Mouse (Mus musculus) thymus, postnatal 25 days (tissue): ENCODE measurements at regions not wholly inside any gene's neighbourhood (a gene's known extent, or its start where the extent isn't known, plus 50 kb on each side); places are given as distances from the start of the nearest gene placed in this dataset.

Experiments
- DNase-seq: peaks from one replicate; pipeline ENCODE4 v3.0.0; 2022

- DNase-seq = no peak
Observed at GRCm38 (mm10) chr14:46638516-46638915, 121.8 kb upstream of the Cdkn3 start.

DNA sequence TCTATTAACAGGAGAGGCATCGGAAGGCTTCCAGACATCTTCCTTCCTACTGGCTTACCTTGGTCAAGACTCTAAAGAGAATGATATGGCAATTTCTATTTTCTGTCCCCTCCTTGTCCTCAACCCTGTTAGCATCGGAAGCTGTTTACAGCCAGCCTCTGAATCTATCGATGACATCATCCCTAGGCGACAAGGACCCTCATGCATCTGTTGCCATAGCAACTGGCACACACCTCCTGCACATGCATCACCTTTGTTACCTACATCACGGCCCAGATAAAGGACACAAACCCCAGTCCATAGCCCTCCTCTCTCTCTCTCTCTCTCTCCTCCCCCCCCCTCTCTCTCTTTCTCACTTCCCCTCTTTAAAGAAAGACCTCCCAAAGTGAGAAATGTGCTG is 123.1 kb upstream of the Cdkn3 start:
- no peak for DNase-seq

DNA sequence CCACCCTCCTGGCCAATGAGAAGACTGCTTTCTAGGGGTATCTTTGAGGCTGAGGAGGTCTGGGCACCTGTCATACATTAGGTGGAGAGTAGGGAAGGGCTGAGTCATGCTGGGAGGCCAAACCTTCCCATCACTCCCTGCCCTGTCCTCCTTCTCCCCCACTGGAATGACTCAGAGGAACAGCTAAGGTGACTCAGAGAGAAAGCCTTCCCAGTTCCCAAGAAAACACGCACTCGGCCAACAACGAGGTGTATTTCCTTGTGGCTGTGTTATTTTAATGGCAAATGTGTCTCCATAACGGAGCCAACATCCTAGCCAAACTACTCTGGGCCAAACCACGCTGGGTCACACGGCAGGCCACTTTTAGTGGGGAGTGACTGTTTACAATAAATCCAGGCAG is 124.0 kb upstream of the Cdkn3 start:
- no peak for DNase-seq

GRCm38 (mm10) chr14:46635322-46635721 is 125.0 kb upstream of the Cdkn3 start:
- DNase-seq = no peak

GRCm38 (mm10) chr14:46634656-46635244 is 125.6 kb upstream of the Cdkn3 start:
- no peak for DNase-seq

DNA sequence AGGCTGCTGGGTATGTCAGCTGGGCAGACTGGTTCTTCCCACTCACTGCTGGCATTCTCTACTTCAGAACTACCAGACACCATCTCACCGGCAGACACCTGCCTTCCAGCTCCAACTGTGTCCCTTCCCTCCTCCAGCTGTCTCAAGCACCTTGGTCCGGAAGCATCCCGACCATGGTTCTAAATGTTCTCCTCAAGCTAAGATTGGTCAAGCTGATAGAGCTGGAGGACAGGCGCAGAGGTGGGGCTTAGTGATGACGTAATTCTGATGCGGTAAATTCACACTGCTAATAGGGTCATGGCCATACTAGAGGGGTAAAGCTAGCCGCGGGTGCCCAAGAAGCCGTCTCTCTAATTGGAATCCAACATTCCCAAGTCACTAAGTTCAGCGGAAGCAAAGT is 126.1 kb upstream of the Cdkn3 start:
- DNase-seq = no peak

DNA sequence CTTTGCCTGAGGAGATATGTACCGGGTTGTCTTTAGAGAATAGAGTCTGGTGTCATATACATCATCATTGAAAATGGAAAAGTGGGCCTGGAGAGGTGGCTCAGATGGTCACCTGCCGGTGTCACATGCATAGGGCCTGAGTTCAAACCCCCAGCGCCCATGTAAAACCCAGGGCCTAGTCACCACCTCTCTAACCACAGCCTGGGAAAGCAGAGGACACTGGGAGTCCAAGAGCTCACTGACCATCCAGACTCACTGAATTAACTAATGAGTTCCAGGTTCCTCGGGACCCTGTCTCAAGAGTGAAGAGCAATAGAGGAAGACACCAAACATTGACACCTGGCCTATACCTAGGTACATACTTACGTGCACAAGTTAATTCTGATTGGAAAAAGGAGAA is 132.7 kb upstream of the Cdkn3 start:
- no peak for DNase-seq

GRCm38 (mm10) chr14:46625760-46626159 is 134.6 kb upstream of the Cdkn3 start:
- no peak for DNase-seq

DNA sequence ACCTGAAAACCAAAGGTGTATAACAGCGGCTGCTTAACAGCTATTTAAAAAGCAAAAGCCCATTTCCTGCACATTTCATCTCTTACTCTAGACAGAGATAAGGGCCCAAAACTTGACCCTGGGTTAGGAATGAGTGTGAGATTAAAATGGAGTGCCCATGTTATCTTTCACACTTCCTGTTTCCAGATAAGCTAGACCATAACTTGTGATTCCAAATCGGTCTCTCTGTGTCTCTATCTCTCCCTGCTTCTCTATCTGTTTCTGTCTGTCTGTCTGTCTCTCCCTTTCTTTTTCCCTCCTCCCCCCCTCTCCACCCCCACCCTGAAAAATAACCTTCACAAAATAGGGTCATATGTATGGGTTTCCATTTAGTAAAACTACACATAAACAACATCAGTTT is 136.7 kb upstream of the Cdkn3 start:
- DNase-seq = no peak

GRCm38 (mm10) chr14:46616030-46616429 is 144.3 kb upstream of the Cdkn3 start:
- no peak for DNase-seq

DNA sequence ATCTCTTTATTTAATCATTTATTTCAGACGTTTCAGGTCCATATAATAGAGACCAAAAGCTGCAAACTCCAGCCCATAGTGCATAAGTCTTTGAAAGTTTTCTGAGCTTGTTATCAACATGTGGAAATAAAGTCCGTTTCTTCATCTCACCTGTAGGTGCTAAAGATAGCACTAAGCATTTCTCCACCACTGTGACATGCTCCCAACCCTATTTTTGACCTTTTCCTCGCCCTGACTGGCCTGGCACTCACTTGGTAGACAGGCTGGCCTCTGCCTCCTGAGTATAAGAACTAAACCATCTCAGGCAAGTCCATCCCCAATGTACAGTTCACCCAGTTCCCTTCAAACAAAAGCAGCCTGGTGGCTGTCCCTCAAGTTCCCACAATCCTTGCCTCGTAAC is 145.4 kb upstream of the Cdkn3 start:
- no peak for DNase-seq

DNA sequence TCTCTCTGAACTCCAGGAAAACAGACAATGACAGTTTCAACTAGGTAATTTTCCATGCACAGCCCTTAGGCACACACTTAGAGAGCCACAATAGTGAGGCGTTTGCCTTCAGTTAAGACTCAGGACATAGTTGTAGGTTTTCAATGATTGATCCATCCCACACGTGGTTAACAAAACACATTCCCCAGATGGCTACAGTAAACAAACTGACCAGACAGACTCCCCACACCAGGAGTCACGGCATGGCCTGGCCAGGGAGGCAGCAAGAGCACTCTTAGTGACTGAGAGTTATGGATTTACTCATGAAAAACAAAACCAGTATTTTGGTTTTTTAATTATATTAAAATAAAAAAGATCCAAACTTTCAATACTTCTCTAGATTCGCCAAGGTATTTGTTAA is 146.6 kb upstream of the Cdkn3 start:
- DNase-seq = no peak

- no peak for DNase-seq
Observed at GRCm38 (mm10) chr14:46613211-46613610, 147.1 kb upstream of the Cdkn3 start.

DNA sequence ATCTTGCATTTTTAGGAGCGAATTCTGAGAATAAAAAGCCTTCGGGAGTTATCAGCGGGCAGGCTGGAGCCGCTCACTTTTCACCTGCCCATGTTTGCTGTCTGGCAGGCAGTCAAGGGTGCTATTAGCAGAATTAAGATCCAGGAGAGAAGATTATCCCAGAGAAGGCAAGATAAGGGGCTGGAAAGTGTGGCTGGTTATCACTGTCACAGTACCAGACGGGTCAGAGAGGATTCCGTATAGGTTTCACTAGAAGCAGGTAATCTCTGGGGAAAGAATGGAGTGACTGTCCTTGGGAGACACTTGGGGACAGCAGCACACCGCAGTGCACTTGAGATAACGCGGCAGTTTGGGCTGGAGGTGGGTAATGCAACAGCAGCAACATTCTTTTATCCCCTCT is 147.8 kb upstream of the Cdkn3 start:
- no peak for DNase-seq

- DNase-seq = no peak
Observed at GRCm38 (mm10) chr14:46610926-46611325, 149.4 kb upstream of the Cdkn3 start.

- DNase-seq = no peak
Observed at GRCm38 (mm10) chr14:46610226-46610855, 150.0 kb upstream of the Cdkn3 start.

GRCm38 (mm10) chr14:46606694-46607093 is 153.6 kb upstream of the Cdkn3 start:
- no peak for DNase-seq

DNA sequence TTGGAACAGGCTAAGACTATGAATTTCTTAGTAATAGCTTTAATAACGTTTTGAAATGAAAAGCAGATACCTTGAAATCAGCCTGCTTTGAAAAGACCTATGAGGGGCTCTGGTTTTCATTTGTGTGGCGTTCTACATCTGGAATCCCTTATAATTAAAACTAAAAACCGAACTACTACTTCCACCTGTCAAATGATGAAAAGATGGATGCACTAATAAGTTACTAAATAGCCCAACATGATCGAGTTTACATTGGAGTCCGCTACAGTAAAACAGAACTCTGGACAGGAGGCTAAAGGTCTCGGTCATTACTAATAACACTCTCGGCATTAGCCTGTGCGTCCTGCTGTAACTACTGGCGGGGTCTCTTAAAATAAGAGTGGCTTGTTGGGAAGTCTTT is 154.3 kb upstream of the Cdkn3 start:
- DNase-seq = no peak

- no peak for DNase-seq
Observed at GRCm38 (mm10) chr14:46604886-46605531, 155.3 kb upstream of the Cdkn3 start.

DNA sequence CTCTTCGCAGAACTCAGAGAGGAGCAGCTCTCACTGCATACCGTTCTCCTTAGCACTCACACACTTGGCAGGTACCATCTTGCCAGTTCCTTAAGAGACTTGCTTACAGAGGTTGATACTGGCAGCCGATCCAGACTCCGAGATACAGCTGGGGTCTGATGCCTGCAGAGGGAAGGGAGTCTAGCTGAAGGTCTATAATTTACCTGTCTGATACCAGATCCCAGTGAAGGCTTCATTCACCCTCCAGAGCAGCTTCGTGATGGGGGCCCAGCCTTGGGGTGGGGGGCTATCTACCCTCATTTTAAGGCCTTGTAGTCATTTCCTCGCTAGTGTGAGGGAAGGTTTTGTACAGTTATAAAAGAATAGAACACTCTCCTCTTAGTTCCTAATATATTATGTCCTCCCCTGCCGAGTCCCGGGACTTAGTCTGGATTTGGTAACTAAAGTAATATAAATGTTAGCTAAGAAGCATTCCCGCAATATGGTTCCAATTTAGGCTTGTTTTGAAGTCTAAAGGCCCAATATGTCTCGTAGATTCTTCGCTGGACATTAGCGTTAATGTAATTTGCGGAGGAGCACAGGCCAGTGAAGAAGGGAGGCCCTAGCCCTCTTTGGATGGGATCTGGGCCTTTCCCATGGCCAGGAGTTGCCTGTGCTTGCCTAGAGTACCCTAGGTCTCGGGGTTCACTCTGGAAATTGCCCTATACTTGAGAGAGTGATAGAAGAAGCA is 156.0 kb upstream of the Cdkn3 start:
- DNase-seq = no peak

- no peak for DNase-seq
Observed at GRCm38 (mm10) chr14:46596696-46597359, 163.5 kb upstream of the Cdkn3 start.

DNA sequence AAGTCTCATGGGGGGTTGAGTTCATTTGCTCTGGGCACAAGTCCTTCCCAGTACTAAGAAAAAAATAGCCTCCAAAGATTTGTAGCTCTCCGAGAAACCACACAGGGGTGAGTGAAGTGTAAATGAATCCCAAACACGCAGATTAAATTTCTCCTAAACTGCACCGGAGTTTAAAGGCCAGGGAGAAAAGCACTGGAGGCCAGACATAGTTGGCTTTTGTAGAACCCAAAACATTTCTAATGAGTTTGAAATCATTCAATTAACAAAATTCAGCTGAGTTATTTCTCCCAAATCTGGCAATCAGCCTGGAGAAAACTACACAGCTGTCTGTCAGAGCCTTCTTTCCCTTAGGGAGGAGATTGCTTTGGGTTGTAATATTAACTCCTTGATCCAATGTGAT is 166.2 kb upstream of the Cdkn3 start:
- no peak for DNase-seq

GRCm38 (mm10) chr14:46591753-46592359 is 168.5 kb upstream of the Cdkn3 start:
- no peak for DNase-seq
